Mouse (Mus musculus) myocyte (in vitro differentiated cells): ENCODE results near the gene Mon2.

Experiments
- CEBPB ChIP-seq: IDR thresholded peaks from 2 replicates; pipeline ENCODE4 v1.6.1; 2011; ENCODE audit warnings: mild to moderate bottlenecking, moderate library complexity; ENCODE audit not compliant: poor library complexity, insufficient read depth, severe bottlenecking
- MAX ChIP-seq: IDR thresholded peaks from one replicate; pipeline ENCODE4 v1.6.1; 2011; ENCODE audit warnings: low read depth, mild to moderate bottlenecking, control low read depth
- MYOD1 ChIP-seq, 3 experiments: IDR thresholded peaks; one replicate each; pipeline ENCODE4 v1.6.1; 2011; ENCODE audit warnings: control low read depth in 2 of 3, low read depth in 2 of 3, mild to moderate bottlenecking in 2 of 3, moderate library complexity in 1 of 3; ENCODE audit not compliant: insufficient read length in 2 of 3, control insufficient read depth in 1 of 3
- POLR2A ChIP-seq: IDR thresholded peaks from one replicate; pipeline ENCODE4 v1.6.1; 2011; ENCODE audit warnings: low read depth, mild to moderate bottlenecking, control low read depth, moderate library complexity; ENCODE audit not compliant: insufficient read length
- POLR2AphosphoS2 ChIP-seq: IDR thresholded peaks from one replicate; pipeline ENCODE4 v1.6.1; 2011; ENCODE audit warnings: low read depth, control low read depth; ENCODE audit not compliant: insufficient read length
- REST ChIP-seq: IDR thresholded peaks from one replicate; pipeline ENCODE4 v1.6.1; 2011; ENCODE audit warnings: mild to moderate bottlenecking, control low read depth, moderate library complexity; ENCODE audit not compliant: insufficient read depth, insufficient read length
- SRF ChIP-seq: IDR thresholded peaks from one replicate; pipeline ENCODE4 v1.6.1; 2011; ENCODE audit warnings: low read depth; ENCODE audit not compliant: control insufficient read depth, insufficient read length
- TCF12 ChIP-seq: IDR thresholded peaks from one replicate; pipeline ENCODE4 v1.6.1; 2011; ENCODE audit warnings: mild to moderate bottlenecking, control low read depth; ENCODE audit not compliant: poor library complexity, insufficient read depth, severe bottlenecking
- TCF3 ChIP-seq: IDR thresholded peaks from one replicate; pipeline ENCODE4 v1.6.1; 2011; ENCODE audit warnings: low read depth, control low read depth; ENCODE audit not compliant: insufficient read length
- USF1 ChIP-seq: IDR thresholded peaks from one replicate; pipeline ENCODE4 v1.6.1; 2011; ENCODE audit warnings: low read depth, mild to moderate bottlenecking, control low read depth, moderate library complexity

GRCm38 (mm10) chr10:122958699-122959098 is 117.6 kb downstream of the Mon2 start:
- no peak for TF ChIP-seq MAX
- TF ChIP-seq TCF12 = no peak
- TF ChIP-seq REST = no peak
- TF ChIP-seq POLR2AphosphoS2 = no peak
- TF ChIP-seq POLR2A = no peak
- no peak for TF ChIP-seq SRF
- TF ChIP-seq USF1 = no peak
- TF ChIP-seq MYOD1 (IDR thresholded peaks at IDR 0.05; ENCODE audit: control insufficient read depth in 1 of 3, insufficient read length in 2 of 3, low read depth in 2 of 3) = no peak
- TF ChIP-seq TCF3 = no peak
- no peak for TF ChIP-seq CEBPB
